Mouse (Mus musculus): ENCODE data around the gene Itga8. TPM values are rescaled to one million over a fixed set of nuclear protein-coding genes. Genes with fewer than 3 reads are reported as not detected.

Itga8 gene
- polyA plus RNA-seq, 1 experiment: 3.8 TPM

- Histone ChIP-seq H3K4me3 (ENCODE audit: extremely low read depth, insufficient read depth, insufficient read length) (no peak overlapping the region), H3K27ac (ENCODE audit: insufficient read depth, low read length) (no peak overlapping the region), H3K36me3 (ENCODE audit: control insufficient read depth, insufficient read depth, low read length) (no peaks in the 10 kb centered on the region), H3K4me1 (ENCODE audit: control insufficient read depth, insufficient read depth, insufficient read length) (no peaks in the 10 kb centered on the region), H3K27me3 (ENCODE audit: control insufficient read depth, insufficient read depth, low read length) (no peaks in the 10 kb centered on the region)
- TF ChIP-seq CTCF (IDR thresholded peaks at IDR 0.05; ENCODE audit: extremely low read depth, insufficient read depth, insufficient read length, insufficient replicate concordance): no peak
- TF ChIP-seq POLR2A (IDR thresholded peaks at IDR 0.05; ENCODE audit: low read depth, low read length): no peak
- WGBS: 85% methylated on average over 8 of the region's 8 CpGs
- DNase-seq (ENCODE audit: low read depth in 1 of 2, low spot score in 2 of 2): no peak
Measured at GRCm38 (mm10) chr2:12182402-12182948, 119.2 kb downstream of the Itga8 start.

- H3K27me3 ChIP-seq (ENCODE audit: control insufficient read depth, insufficient read depth, low read length): no peaks in the 10 kb centered on the region
- WGBS: 62% methylated on average over 2 of the region's 2 CpGs
- DNase-seq (ENCODE audit: low read depth in 1 of 2, low spot score in 2 of 2): no peak
- no peak overlapping the region for H3K4me3 ChIP-seq (ENCODE audit: extremely low read depth, insufficient read depth, insufficient read length)
- H3K36me3 ChIP-seq (ENCODE audit: control insufficient read depth, insufficient read depth, low read length): no peaks in the 10 kb centered on the region
- TF ChIP-seq CTCF (IDR thresholded peaks at IDR 0.05; ENCODE audit: extremely low read depth, insufficient read depth, insufficient read length, insufficient replicate concordance) (no peak), POLR2A (IDR thresholded peaks at IDR 0.05; ENCODE audit: low read depth, low read length) (no peak)
- no peak overlapping the region for H3K27ac ChIP-seq (ENCODE audit: insufficient read depth, low read length)
- H3K4me1 ChIP-seq (ENCODE audit: control insufficient read depth, insufficient read depth, insufficient read length): no peaks in the 10 kb centered on the region
Measured at GRCm38 (mm10) chr2:12180635-12181034, 121.1 kb downstream of the Itga8 start.

GRCm38 (mm10) chr2:12174722-12175427 lies 126.8 kb downstream of the Itga8 start:
- TF ChIP-seq POLR2A (IDR thresholded peaks at IDR 0.05; ENCODE audit: low read depth, low read length): no peak
- no peak for TF ChIP-seq CTCF (IDR thresholded peaks at IDR 0.05; ENCODE audit: extremely low read depth, insufficient read depth, insufficient read length, insufficient replicate concordance)
- Histone ChIP-seq H3K27me3 (ENCODE audit: control insufficient read depth, insufficient read depth, low read length) (no peaks in the 10 kb centered on the region), H3K4me1 (ENCODE audit: control insufficient read depth, insufficient read depth, insufficient read length) (no peaks in the 10 kb centered on the region), H3K27ac (ENCODE audit: insufficient read depth, low read length) (no peak overlapping the region; the same call in 1 of the 2 replicates), H3K36me3 (ENCODE audit: control insufficient read depth, insufficient read depth, low read length) (no peaks in the 10 kb centered on the region), H3K4me3 (ENCODE audit: extremely low read depth, insufficient read depth, insufficient read length) (no peak overlapping the region)
- WGBS: 90% methylated on average over 7 of the region's 7 CpGs
- DNase-seq (ENCODE audit: low read depth in 1 of 2, low spot score in 2 of 2): no peak

GRCm38 (mm10) chr2:12170221-12170620 lies 131.5 kb downstream of the Itga8 start:
- H3K36me3 ChIP-seq (ENCODE audit: control insufficient read depth, insufficient read depth, low read length): no peaks in the 10 kb centered on the region
- no peak overlapping the region for H3K4me3 ChIP-seq (ENCODE audit: extremely low read depth, insufficient read depth, insufficient read length)
- H3K4me1 ChIP-seq (ENCODE audit: control insufficient read depth, insufficient read depth, insufficient read length): no peaks in the 10 kb centered on the region
- TF ChIP-seq POLR2A (IDR thresholded peaks at IDR 0.05; ENCODE audit: low read depth, low read length) (no peak), CTCF (IDR thresholded peaks at IDR 0.05; ENCODE audit: extremely low read depth, insufficient read depth, insufficient read length, insufficient replicate concordance) (no peak)
- H3K27ac ChIP-seq (ENCODE audit: insufficient read depth, low read length): no peak overlapping the region
- H3K27me3 ChIP-seq (ENCODE audit: control insufficient read depth, insufficient read depth, low read length): no peaks in the 10 kb centered on the region
- DNase-seq (ENCODE audit: low read depth in 1 of 2, low spot score in 2 of 2): no peak

GRCm38 (mm10) chr2:12160486-12160885 lies 141.2 kb downstream of the Itga8 start:
- Histone ChIP-seq H3K4me3 (ENCODE audit: extremely low read depth, insufficient read depth, insufficient read length) (no peak overlapping the region), H3K27me3 (ENCODE audit: control insufficient read depth, insufficient read depth, low read length) (no peaks in the 10 kb centered on the region), H3K4me1 (ENCODE audit: control insufficient read depth, insufficient read depth, insufficient read length) (no peaks in the 10 kb centered on the region), H3K27ac (ENCODE audit: insufficient read depth, low read length) (no peak overlapping the region), H3K36me3 (ENCODE audit: control insufficient read depth, insufficient read depth, low read length) (no peaks in the 10 kb centered on the region)
- TF ChIP-seq CTCF (IDR thresholded peaks at IDR 0.05; ENCODE audit: extremely low read depth, insufficient read depth, insufficient read length, insufficient replicate concordance): no peak
- no peak for TF ChIP-seq POLR2A (IDR thresholded peaks at IDR 0.05; ENCODE audit: low read depth, low read length)
- 70% methylated on average over 3 of the region's 3 CpGs for WGBS
- DNase-seq (ENCODE audit: low read depth in 1 of 2, low spot score in 2 of 2): peak in 1 of 2 experiments; percentile 1

GRCm38 (mm10) chr2:12157001-12157400 lies 144.7 kb downstream of the Itga8 start:
- Histone ChIP-seq H3K4me3 (ENCODE audit: extremely low read depth, insufficient read depth, insufficient read length) (no peak overlapping the region), H3K36me3 (ENCODE audit: control insufficient read depth, insufficient read depth, low read length) (no peaks in the 10 kb centered on the region), H3K27ac (ENCODE audit: insufficient read depth, low read length) (no peak overlapping the region), H3K4me1 (ENCODE audit: control insufficient read depth, insufficient read depth, insufficient read length) (no peaks in the 10 kb centered on the region), H3K27me3 (ENCODE audit: control insufficient read depth, insufficient read depth, low read length) (no peaks in the 10 kb centered on the region)
- DNase-seq (ENCODE audit: low read depth in 1 of 2, low spot score in 2 of 2): no peak
- 89% methylated on average over 1 of the region's 1 CpGs for WGBS
- TF ChIP-seq CTCF (IDR thresholded peaks at IDR 0.05; ENCODE audit: extremely low read depth, insufficient read depth, insufficient read length, insufficient replicate concordance): no peak

GRCm38 (mm10) chr2:12156401-12156800 lies 145.3 kb downstream of the Itga8 start:
- no peaks in the 10 kb centered on the region for H3K36me3 ChIP-seq (ENCODE audit: control insufficient read depth, insufficient read depth, low read length)
- no peak for TF ChIP-seq CTCF (IDR thresholded peaks at IDR 0.05; ENCODE audit: extremely low read depth, insufficient read depth, insufficient read length, insufficient replicate concordance)
- TF ChIP-seq POLR2A (IDR thresholded peaks at IDR 0.05; ENCODE audit: low read depth, low read length): no peak
- no peak overlapping the region for H3K4me3 ChIP-seq (ENCODE audit: extremely low read depth, insufficient read depth, insufficient read length)
- no peak overlapping the region for H3K27ac ChIP-seq (ENCODE audit: insufficient read depth, low read length)
- 94% methylated on average over 3 of the region's 3 CpGs for WGBS
- DNase-seq (ENCODE audit: low read depth in 1 of 2, low spot score in 2 of 2): no peak
- H3K27me3 ChIP-seq (ENCODE audit: control insufficient read depth, insufficient read depth, low read length): no peaks in the 10 kb centered on the region
- H3K4me1 ChIP-seq (ENCODE audit: control insufficient read depth, insufficient read depth, insufficient read length): no peaks in the 10 kb centered on the region
